Mouse (Mus musculus) forebrain, embryonic 11.5 days (tissue): ENCODE results near the gene Cby1. TPM values are rescaled to one million over a fixed set of nuclear protein-coding genes. Genes with fewer than 3 reads are reported as not detected.

Experiments used
- ATAC-seq: fragments of 200-750 bp; cut with Nextera tagmentation; replicated peaks from 2 replicates; pipeline ENCODE4 v1.8.0; 2017; ENCODE audit warnings: moderate TSS enrichment; ENCODE audit not compliant: low FRiP score
- DNase-seq: peaks from one replicate; pipeline ENCODE4 v3.0.0-alpha.2; 2017; ENCODE audit warnings: low spot score
- H3K27ac ChIP-seq: fragments of 300-500 bp; sonication (generic); 2 replicates; pipeline ENCODE4 v1.5.1; 2014; ENCODE audit warnings: low read depth, low read length
- H3K27me3 ChIP-seq: fragments of 300-500 bp; sonication (generic); 2 replicates; pipeline ENCODE4 v1.6.1; 2014; ENCODE audit warnings: mild to moderate bottlenecking, low read length, mixed read lengths; ENCODE audit not compliant: control insufficient read depth, insufficient read depth
- H3K36me3 ChIP-seq: fragments of 300-500 bp; sonication (generic); 2 replicates; pipeline ENCODE4 v1.6.1; 2014; ENCODE audit warnings: mild to moderate bottlenecking, low read length, moderate library complexity, mixed read lengths; ENCODE audit not compliant: control insufficient read depth, insufficient read depth
- H3K4me1 ChIP-seq: fragments of 300-500 bp; sonication (generic); replicated peaks from 2 replicates; pipeline ENCODE4 v1.6.1; 2014; ENCODE audit warnings: low read length, mixed read lengths; ENCODE audit not compliant: control insufficient read depth, insufficient read depth
- H3K4me2 ChIP-seq: fragments of 300-500 bp; sonication (generic); 2 replicates; pipeline ENCODE4 v1.6.1; 2014; ENCODE audit warnings: low read depth, mild to moderate bottlenecking, low read length, moderate library complexity, mixed read lengths; ENCODE audit not compliant: severe bottlenecking
- H3K4me3 ChIP-seq: fragments of 300-500 bp; sonication (generic); 2 replicates; pipeline ENCODE4 v1.5.1; 2014; ENCODE audit warnings: low read depth, low read length
- H3K9ac ChIP-seq: fragments of 300-500 bp; sonication (generic); 2 replicates; pipeline ENCODE4 v1.6.1; 2014; ENCODE audit warnings: low read length
- H3K9me3 ChIP-seq: fragments of 300-500 bp; sonication (generic); 2 replicates; pipeline ENCODE4 v1.6.1; 2016; ENCODE audit warnings: low read length, mixed read lengths; ENCODE audit not compliant: control insufficient read depth
- WGBS: fragments of 180-500 bp; shearing (Covaris S2); extraction: QIAGEN DNeasy Blood & Tissue Kit; methylation state at CpG from one replicate; pipeline ENCODE4 v1.1.7; 2014; 5-methylcytosine and 5-hydroxymethylcytosine counted together
- polyA plus RNA-seq: library from polyadenylated mRNA; unstranded; fragments of >200 nt; fragmentation: Nextera tagmentation; extraction: Ambion mirVana; gene quantifications from 2 replicates; pipeline ENCODE4 v1.2.1, GENCODE M21; 2014

The Cby1 gene
- polyA plus RNA-seq, 1 experiment from 2014 or later = 78.8 TPM

- H3K9ac ChIP-seq = peak within 1 kb of the TSS; percentile 94
- WGBS = under 1% methylated on average over 43 of the region's 45 CpGs
- peaks cover 7% of the 10 kb centered on the region; the same call in 1 of the 2 replicates for H3K4me1 ChIP-seq
Observed at GRCm38 (mm10) chr15:79690426-79691022, 31.5 kb downstream of the Cby1 start, which contains the start of gene Gtpbp1. Gene Gtpbp1 (plus strand): TSS chr15:79690845.

GRCm38 (mm10) chr15:79691023-79691508 is 32.1 kb downstream of the Cby1 start:
- H3K9ac ChIP-seq = peak overlapping the region; percentile 94
- peaks cover 7% of the 10 kb centered on the region; the same call in 1 of the 2 replicates for H3K4me1 ChIP-seq
- peak overlapping the region; percentile 87 for H3K27ac ChIP-seq
- peak overlapping the region; percentile 100 for H3K4me2 ChIP-seq
- DNase-seq = no peak
- peak; percentile 48 for ATAC-seq
- peak overlapping the region; percentile 86 for H3K4me3 ChIP-seq
- no peaks in the 10 kb centered on the region for H3K27me3 ChIP-seq
- 0% methylated on average over 42 of the region's 53 CpGs for WGBS
- H3K9me3 ChIP-seq = no peaks in the 10 kb centered on the region
- no peaks in the 10 kb centered on the region for H3K36me3 ChIP-seq

More at GRCm38 (mm10) chr15:79690426-79691022, 31.5 kb downstream of the Cby1 start, which contains the start of gene Gtpbp1:
- Histone ChIP-seq H3K27me3 (no peaks in the 10 kb centered on the region), H3K4me2 (peak within 1 kb of the TSS; percentile 100), H3K4me3 (peak within 1 kb of the TSS; percentile 86), H3K27ac (peak within 1 kb of the TSS; percentile 87), H3K9me3 (no peaks in the 10 kb centered on the region), H3K36me3 (no peaks in the 10 kb centered on the region)
- ATAC-seq = peak; percentile 95
- peak; percentile 96 for DNase-seq

DNA sequence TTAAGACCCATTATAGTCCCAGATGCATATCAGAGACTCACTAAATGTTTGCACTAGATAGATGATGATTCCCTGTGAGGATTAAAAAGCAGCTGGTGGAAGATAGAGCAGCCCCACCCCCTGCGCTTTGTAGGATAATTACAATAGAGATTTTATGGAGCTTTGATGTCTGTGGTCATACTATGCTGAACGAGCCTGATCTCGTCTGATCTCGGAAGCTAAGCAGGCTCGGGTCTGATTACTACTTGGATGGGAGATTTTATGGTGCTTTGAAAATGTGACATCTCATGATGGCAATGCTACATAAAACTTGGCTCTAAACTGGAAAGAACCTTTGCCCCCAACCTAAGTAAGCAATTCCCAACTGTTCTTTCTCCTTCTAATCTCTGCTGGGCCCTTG is 33.3 kb downstream of the Cby1 start:
- no peak for ATAC-seq
- DNase-seq = no peak
- H3K4me2 ChIP-seq = peak overlapping the region; percentile 100; the same call in 1 of the 2 replicates
- no peaks in the 10 kb centered on the region for H3K27me3 ChIP-seq
- no peak overlapping the region for H3K4me3 ChIP-seq
- H3K36me3 ChIP-seq = no peaks in the 10 kb centered on the region
- H3K9me3 ChIP-seq = no peaks in the 10 kb centered on the region
- no peak overlapping the region for H3K27ac ChIP-seq
- no peak overlapping the region; the same call in 1 of the 2 replicates for H3K9ac ChIP-seq
- H3K4me1 ChIP-seq = peaks cover 7% of the 10 kb centered on the region; the same call in 1 of the 2 replicates
- WGBS = 78% methylated on average over 5 of the region's 5 CpGs

GRCm38 (mm10) chr15:79693740-79694139 is 34.7 kb downstream of the Cby1 start:
- Histone ChIP-seq H3K27me3 (no peaks in the 10 kb centered on the region), H3K4me2 (no peak overlapping the region), H3K9me3 (no peaks in the 10 kb centered on the region), H3K9ac (no peak overlapping the region; the same call in 1 of the 2 replicates), H3K4me3 (no peak overlapping the region), H3K4me1 (peaks cover 5% of the 10 kb centered on the region; the same call in 1 of the 2 replicates), H3K36me3 (no peaks in the 10 kb centered on the region), H3K27ac (no peak overlapping the region)
- WGBS = 93% methylated on average over 11 of the region's 11 CpGs
- no peak for ATAC-seq
- DNase-seq = no peak

DNA sequence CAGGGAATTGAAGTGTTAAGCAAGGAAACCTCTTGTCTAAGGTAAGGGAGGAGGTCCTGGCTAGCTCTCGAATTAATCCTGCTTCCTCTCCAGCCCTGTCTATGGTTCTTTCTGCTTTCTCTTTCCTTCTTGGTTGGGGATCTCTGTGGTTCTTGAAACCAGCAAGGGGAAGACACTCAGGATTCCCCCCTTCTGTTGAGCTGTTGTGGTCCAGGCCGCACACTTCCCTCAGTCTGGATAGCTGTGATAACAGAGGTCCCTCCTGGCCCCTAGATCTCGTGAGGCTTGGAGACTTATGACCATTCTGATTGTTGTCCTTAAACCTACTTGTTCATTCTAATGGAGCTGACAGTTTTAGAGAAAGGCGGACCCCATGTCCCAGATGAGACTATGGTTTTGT is 35.5 kb downstream of the Cby1 start:
- H3K4me2 ChIP-seq = no peak overlapping the region
- ATAC-seq = no peak
- WGBS = 90% methylated on average over 4 of the region's 4 CpGs

DNA sequence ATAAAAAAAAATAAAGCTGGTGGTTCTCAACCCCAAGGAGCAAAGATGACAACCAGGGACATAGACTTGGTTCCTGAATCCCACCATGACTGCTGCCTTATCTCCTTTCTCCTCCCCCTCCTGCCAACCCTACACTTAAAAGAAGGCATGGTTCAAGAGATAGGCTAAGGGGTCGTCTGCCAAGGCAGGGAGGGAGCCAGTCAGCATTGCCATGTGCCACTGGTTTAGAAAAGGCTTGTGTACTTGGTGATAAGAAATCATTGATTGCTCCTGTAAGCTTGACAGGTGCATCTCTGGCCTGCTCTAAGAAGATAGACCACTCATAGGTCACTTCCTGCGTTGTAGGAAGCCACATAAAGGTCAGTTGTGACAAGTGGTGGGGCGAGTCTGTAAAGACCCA is 36.5 kb downstream of the Cby1 start:
- Histone ChIP-seq H3K27ac (no peak overlapping the region), H3K4me2 (no peak overlapping the region), H3K9me3 (no peaks in the 10 kb centered on the region), H3K9ac (no peak overlapping the region), H3K36me3 (no peaks in the 10 kb centered on the region), H3K4me1 (peaks cover 5% of the 10 kb centered on the region; the same call in 1 of the 2 replicates), H3K4me3 (no peak overlapping the region), H3K27me3 (no peaks in the 10 kb centered on the region)
- whole genome bisulfite sequencing = 83% methylated on average over 3 of the region's 3 CpGs
- DNase-seq = no peak
- ATAC-seq = no peak

More for the DNA sequence above, 35.5 kb downstream of the Cby1 start:
- Histone ChIP-seq H3K27me3 (no peaks in the 10 kb centered on the region), H3K4me3 (no peak overlapping the region), H3K9ac (no peak overlapping the region), H3K9me3 (no peaks in the 10 kb centered on the region), H3K36me3 (no peaks in the 10 kb centered on the region), H3K27ac (no peak overlapping the region), H3K4me1 (peaks cover 5% of the 10 kb centered on the region; the same call in 1 of the 2 replicates)
- DNase-seq = no peak

DNA sequence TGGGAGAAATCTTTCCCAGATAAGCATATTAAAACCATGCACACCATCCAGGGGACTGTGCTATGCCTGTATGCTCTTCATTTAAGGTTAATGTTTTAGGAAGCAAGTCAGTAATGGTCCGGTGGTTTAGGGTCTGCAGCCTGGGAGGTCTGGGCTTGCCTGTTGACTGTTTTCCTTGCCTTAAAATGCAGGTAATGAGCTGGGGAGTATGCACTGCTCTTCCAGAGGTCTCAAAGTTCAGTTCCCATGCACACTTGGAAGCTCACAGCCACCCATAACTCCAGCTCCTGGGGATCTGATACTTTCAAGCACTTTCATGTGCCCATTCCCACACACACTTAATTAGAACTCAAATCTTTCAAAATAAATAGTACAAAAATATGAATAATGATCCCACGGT is 37.5 kb downstream of the Cby1 start:
- H3K9ac ChIP-seq = no peak overlapping the region
- no peaks in the 10 kb centered on the region for H3K9me3 ChIP-seq
- H3K4me1 ChIP-seq = peaks cover 5% of the 10 kb centered on the region; the same call in 1 of the 2 replicates
- ATAC-seq (no peak), DNase-seq (no peak)
- no peaks in the 10 kb centered on the region for H3K27me3 ChIP-seq
- H3K27ac ChIP-seq = no peak overlapping the region
- H3K4me3 ChIP-seq = no peak overlapping the region
- WGBS = 93% methylated on average over 2 of the region's 2 CpGs
- H3K4me2 ChIP-seq = no peak overlapping the region
- H3K36me3 ChIP-seq = no peaks in the 10 kb centered on the region

DNA sequence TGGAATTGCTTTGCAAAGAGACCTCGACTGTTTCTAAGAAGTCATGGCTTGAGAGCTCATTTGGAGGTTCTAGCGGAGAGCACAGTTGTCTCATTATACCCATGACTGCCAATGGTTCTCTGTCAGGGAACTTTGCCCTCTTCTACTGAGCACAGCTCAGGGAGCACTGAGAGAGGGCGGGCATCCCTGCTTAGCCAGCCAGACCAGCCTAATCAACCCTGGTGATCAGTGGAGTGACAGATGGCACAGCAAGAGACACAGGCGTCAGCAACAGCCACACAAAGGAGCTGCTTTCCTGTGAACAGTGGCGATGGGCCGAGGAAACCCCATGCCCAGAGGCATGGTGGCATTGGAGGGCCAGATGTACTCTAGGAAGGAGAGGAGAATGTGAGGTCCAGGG is 38.0 kb downstream of the Cby1 start:
- Histone ChIP-seq H3K27ac (0 out of 2 replicates have a peak overlapping the region, but pooled peaks have one; percentile 3), H3K27me3 (no peaks in the 10 kb centered on the region), H3K9me3 (no peaks in the 10 kb centered on the region), H3K4me2 (no peak overlapping the region), H3K36me3 (no peaks in the 10 kb centered on the region), H3K9ac (no peak overlapping the region), H3K4me1 (peaks cover 2% of the 10 kb centered on the region; the same call in 1 of the 2 replicates), H3K4me3 (no peak overlapping the region)
- DNase-seq = no peak
- no peak for ATAC-seq
- WGBS = 78% methylated on average over 6 of the region's 6 CpGs
